Mouse (Mus musculus): ENCODE measurements around the gene Itsn1.
A peak's percentile ranks its signal among the peaks of the same experiment; 100 is the strongest.

The Itsn1 gene

GRCm38 (mm10) chr16:91729066-91729482, at the start of gene Itsn1:
TSS of gene Itsn1 (plus strand) at chr16:91729281.
- DNase-seq: peak; percentile 95

- DNase-seq: no peak
Observed at GRCm38 (mm10) chr16:91680656-91681055, 48.4 kb upstream of the Itsn1 start.

- DNase-seq: no peak
Observed at GRCm38 (mm10) chr16:91685526-91685925, 43.6 kb upstream of the Itsn1 start.

GRCm38 (mm10) chr16:91686369-91686768, 42.7 kb upstream of the Itsn1 start:
- DNase-seq: no peak

DNA sequence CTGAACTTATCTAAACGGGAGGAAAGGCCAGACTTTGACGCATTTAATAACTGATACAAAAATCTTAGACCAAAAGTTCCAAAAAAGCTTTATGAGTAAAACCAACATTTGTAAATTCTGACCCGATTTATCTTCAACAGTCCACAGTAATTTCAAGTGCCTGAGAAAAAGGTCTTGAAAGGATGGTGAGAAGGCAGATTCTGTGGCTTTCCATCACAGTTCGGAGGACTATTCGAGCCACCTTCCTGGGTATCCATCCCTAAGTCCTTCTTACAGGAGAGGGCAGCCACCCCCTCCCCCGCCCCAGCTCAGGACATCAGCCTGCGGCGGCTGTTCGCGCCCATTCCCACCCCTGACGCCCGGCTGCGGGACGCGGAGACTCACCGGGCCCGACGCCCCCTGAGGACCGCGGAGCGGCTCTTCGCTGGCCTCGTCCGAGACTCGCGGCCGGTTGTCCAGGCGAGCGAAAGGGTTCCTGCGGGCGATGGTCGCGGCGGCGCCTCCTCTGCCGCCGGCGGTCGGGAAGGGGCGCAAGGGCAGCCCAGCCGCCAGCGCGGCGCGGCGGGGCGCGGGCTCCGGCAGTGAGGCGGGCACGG, 41.0 kb upstream of the Itsn1 start:
- no peak for DNase-seq

DNA sequence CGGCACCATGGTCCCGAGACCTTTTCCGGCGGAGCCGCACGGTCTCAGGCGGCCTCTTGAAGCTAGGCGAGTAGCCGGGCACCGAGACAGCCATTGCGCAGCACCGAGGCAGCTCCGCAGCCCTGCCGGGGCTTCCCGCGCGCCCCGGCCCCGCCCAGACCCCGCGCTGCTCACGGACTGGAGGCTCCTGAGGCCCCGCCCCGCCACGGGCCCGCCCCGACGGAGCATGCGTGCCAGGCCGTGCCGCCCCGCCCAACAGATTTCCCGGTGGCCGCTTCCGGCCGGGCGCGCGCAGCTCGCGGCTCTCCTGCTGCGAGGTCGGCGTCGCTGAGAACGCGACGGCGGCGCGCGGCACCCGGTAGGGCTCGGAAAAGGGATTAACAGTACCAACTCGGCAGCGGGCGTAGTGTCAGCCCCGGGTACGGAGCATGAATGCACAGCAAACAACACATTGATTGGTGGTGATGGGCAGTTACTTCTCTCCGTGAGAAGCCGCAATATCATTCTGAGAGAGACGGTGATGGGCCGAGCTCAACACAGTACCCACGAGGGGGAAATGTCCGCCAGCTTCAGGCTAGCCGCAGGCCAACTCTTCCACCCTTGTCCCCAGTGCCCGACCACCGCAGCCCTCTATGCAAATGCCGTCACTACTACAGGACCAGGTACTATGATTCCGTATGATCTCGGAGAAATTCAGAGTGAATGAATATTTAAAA, 40.3 kb upstream of the Itsn1 start, which contains the start of gene Donson:
Donson (minus strand) TSS at position 152 of the 716 bp plus-strand sequence.
- peak; percentile 96 for DNase-seq

DNA sequence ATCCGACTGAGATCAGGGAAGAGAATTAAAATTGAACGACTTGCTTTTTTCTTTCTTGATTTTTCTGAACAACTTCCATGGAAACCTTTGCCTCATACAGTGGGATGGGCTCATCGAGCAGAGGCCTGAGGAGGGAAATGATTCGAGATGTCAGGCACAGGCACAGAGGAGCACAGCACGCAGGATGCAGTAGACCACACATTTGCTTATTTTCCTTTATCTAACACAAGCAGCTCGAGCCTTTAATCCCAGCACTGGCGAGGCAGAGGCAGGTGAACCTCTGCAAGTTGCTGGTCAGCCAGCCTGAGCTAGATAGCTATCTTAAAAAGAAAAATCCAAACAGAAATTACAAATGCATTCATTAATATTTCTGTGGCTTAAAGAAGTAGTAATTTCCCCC, 39.3 kb upstream of the Itsn1 start:
- no peak for DNase-seq

- peak; percentile 77 for DNase-seq
Observed at GRCm38 (mm10) chr16:91694455-91695084, 34.5 kb upstream of the Itsn1 start.

DNA sequence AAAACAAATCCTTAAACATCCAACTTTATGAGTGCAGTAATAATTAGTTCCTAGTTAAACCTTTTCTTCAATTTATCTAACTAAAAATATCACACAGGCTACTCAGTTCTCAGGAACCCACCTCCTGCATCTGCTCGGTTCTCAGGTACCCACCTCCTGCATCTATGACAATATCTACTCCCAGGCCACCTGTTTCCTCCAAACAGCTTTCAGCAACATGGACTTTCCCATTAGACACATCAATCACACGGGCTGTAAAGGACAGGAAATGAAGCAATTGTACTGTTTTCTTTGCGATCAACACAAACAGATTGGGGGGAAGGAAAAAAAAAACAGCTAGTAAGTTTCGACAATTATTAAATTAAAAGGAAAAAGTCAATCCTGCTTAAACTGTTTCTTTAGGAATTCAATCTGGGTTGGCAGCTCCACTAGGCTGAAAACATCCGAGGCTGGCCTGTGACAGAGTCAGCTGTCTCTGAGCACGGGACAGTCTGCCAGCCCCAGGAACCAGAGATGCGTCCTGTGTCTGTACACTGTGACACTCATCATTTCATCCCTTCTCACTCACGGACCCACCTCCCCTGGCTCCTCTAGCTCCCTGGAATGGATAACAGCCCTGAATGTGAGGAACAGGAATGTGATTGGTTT, 33.8 kb upstream of the Itsn1 start:
- DNase-seq: no peak

DNA sequence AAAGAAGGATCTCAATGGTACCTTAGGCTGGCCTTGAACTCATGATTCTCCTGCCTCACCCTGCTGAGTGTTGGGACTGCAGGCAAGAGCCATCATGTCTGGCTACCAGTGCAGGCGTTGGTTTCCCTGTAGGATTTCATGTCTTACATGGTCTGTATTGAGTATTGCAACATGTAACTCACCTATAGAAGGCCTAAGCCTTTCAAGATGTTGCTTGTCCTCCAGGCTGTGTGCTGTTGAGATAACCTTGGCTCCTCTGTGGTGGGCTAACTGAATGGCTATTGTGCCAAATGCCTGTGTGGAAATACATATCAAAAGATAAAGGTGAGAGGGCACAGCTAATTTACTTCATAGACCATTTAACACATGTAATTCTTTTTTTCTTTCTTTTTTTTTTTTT, 30.1 kb upstream of the Itsn1 start:
- DNase-seq: no peak

- no peak for DNase-seq
Observed at GRCm38 (mm10) chr16:91701908-91702307, 27.2 kb upstream of the Itsn1 start.

- DNase-seq: no peak
Observed at GRCm38 (mm10) chr16:91702771-91703188, 26.3 kb upstream of the Itsn1 start.

DNA sequence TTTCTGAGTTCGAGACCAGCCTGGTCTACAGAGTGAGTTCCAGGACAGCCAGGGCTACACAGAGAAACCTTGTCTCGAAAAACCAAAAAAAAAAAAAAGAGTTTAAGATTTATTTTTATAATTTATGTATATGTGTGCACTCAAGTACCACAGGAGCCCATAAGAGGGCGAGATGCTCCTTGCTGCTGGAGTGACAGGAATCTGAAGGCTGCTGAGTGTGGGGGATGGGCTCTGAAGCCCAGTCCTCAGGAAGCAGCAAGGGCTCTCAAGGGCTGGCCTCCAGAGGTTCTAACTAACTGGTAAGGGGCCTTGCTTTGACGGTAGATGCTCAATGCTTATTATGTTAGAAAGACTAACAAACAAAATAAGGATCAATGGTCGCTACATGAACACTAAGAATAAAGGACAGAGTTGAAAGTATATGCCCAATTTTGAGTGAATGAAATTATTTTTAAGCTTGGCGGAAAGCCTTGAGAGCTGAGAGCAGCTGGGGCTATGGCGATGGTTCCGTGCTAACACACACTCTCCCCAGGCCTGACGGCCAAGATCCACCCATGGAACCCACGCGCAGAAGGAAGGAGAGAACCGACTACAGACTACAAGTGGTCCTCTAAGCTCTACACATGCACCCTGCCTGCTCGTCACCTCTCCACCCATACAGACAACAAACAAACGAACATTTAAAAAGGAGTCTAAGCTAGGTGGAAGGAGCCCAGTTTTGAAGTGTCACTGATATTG, 24.3 kb upstream of the Itsn1 start:
- DNase-seq: peak; percentile 34

GRCm38 (mm10) chr16:91710241-91710640, 18.8 kb upstream of the Itsn1 start:
- DNase-seq: no peak

DNA sequence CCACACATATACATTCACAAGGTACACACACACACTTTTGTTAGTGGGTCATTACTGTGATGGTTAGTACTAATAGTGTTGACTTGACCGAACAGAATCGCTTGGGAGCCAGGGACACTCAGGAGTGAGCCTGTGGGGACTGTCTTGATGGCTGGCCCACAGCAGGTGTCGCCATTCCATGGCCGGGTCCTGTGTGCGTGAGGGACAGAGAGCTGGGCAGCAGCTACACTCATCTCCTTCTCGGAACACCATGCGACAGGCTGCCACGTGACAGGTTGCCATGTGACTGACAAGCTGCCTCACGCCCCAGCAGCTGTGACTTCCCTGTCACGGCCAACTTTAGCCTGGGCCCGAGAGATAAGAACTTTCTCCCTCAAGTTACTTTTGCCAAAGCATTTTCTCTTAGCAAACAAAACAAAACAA, 12.1 kb upstream of the Itsn1 start:
- no peak for DNase-seq

DNA sequence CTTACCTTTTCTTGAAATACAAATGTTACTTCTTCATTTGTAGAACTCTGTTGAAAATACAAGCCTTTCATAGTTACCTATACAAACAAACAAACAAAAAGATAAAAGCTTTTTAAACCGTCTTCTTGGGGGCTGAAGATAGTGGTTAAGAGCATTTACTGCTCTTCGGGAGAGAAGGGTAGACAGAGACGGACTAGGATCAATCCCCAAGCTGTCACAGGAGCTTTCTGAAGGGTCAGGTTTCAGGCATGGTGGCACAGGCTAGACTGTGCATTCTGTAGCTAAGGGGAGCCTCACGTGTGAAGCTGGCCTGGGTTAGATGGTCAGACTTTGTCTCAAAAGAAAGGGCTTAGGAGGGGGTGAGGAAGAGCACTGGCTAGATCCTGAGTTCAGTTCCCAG, 11.7 kb upstream of the Itsn1 start:
- DNase-seq: no peak

GRCm38 (mm10) chr16:91724247-91724646, 4.8 kb upstream of the Itsn1 start:
- no peak for DNase-seq

- DNase-seq: no peak
Observed at GRCm38 (mm10) chr16:91727433-91727832, 1.6 kb upstream of the Itsn1 start.

GRCm38 (mm10) chr16:91728123-91729065, 687 bp upstream of the Itsn1 start, which contains the start of gene Cryzl1:
TSS of gene Cryzl1 (minus strand) at chr16:91728975.
- peak; percentile 96 for DNase-seq

- peak; percentile 37 for DNase-seq
Observed at GRCm38 (mm10) chr16:91729821-91730441, 850 bp downstream of the Itsn1 start.

DNA sequence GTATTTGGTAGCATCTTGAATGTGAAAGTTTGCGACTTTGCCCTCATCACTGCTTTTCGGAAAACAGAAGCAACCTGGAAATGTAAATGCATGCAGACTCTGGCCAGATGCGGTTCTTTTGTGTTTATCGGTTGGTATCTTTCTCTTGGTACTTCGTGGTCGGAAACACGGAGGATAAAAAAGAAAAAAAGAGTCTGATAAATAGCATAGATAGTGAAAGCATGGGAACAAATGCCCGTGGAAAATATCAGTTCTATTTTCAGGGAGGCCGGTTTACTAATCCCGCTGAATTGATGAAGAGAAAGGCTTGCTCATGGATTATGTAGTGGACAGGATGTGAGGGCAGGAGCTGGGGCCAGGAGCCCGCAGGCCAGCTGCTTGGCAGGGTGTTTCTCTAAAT, 1.4 kb downstream of the Itsn1 start:
- no peak for DNase-seq

All from right cerebral cortex, postnatal 14 days (tissue).